Mouse (Mus musculus): Measurements from ENCODE around the gene Ssh1. TPM values are rescaled to one million over a fixed set of nuclear protein-coding genes. Genes with fewer than 3 reads are reported as not detected.

Gene Ssh1
- polyA plus RNA-seq, 1 experiment from 2014 or later: 22.2 TPM

- H3K9ac ChIP-seq (replicated peaks; ENCODE audit: low read depth, low read length): no peak overlapping the region
- ATAC-seq (ENCODE audit: insufficient number of reproducible peaks, insufficient read depth, low FRiP score, low read depth): no peak
- 83% methylated on average over 7 of the region's 7 CpGs for WGBS
- no peak overlapping the region for H3K4me2 ChIP-seq (replicated peaks; ENCODE audit: low read depth, low read length)
- no peaks in the 10 kb centered on the region for H3K36me3 ChIP-seq (ENCODE audit: control insufficient read depth, insufficient read depth, low read length)
- no peak overlapping the region for H3K27ac ChIP-seq (ENCODE audit: low read length)
- no peak overlapping the region for H3K4me3 ChIP-seq (ENCODE audit: low read depth, low read length)
- H3K9me3 ChIP-seq (ENCODE audit: control insufficient read depth, low read depth, low read length): no peaks in the 10 kb centered on the region
- no peaks in the 10 kb centered on the region for H3K27me3 ChIP-seq (ENCODE audit: control insufficient read depth, insufficient read depth, low read length)
- H3K4me1 ChIP-seq (ENCODE audit: control insufficient read depth, insufficient read depth, low read length): peaks cover 27% of the 10 kb centered on the region; the same call in 1 of the 2 replicates
Measured at GRCm38 (mm10) chr5:113892005-113892404, 101.7 kb downstream of the Ssh1 start.

- H3K27ac ChIP-seq (ENCODE audit: low read length): peak overlapping the region; percentile 58; the same call in 1 of the 2 replicates
- H3K4me1 ChIP-seq (ENCODE audit: control insufficient read depth, insufficient read depth, low read length): peaks cover 30% of the 10 kb centered on the region; the same call in 1 of the 2 replicates
- no peak overlapping the region for H3K4me3 ChIP-seq (ENCODE audit: low read depth, low read length)
- WGBS: 75% methylated on average over 18 of the region's 18 CpGs
- no peak overlapping the region for H3K9ac ChIP-seq (replicated peaks; ENCODE audit: low read depth, low read length)
- no peak for ATAC-seq (ENCODE audit: insufficient number of reproducible peaks, insufficient read depth, low FRiP score, low read depth)
- no peak overlapping the region for H3K4me2 ChIP-seq (replicated peaks; ENCODE audit: low read depth, low read length)
- no peaks in the 10 kb centered on the region for H3K27me3 ChIP-seq (ENCODE audit: control insufficient read depth, insufficient read depth, low read length)
- H3K9me3 ChIP-seq (ENCODE audit: control insufficient read depth, low read depth, low read length): no peaks in the 10 kb centered on the region
- H3K36me3 ChIP-seq (ENCODE audit: control insufficient read depth, insufficient read depth, low read length): no peaks in the 10 kb centered on the region
Measured at GRCm38 (mm10) chr5:113890874-113891273, 102.8 kb downstream of the Ssh1 start.

DNA sequence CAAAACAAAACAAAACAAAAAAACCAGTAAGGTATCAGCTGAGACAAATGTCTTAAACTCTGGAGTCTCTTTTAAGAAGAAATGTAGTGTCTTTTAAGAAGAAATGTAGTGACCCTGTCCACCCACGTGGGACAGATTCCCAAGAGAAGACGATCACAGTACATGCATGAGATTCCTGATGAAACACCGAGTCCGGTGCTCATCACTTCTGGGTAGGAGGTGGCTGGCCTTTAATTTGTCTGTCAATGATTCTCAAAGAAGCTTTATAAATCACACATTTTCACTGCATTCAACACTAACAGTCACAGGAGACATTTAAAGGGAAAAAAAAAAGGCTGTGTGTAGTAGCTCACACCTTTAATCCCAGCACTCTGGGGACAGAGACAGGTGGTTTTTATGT, 103.8 kb downstream of the Ssh1 start:
- H3K9me3 ChIP-seq (ENCODE audit: control insufficient read depth, low read depth, low read length): no peaks in the 10 kb centered on the region
- no peak overlapping the region for H3K4me2 ChIP-seq (replicated peaks; ENCODE audit: low read depth, low read length)
- peaks cover 33% of the 10 kb centered on the region; the same call in 1 of the 2 replicates for H3K4me1 ChIP-seq (ENCODE audit: control insufficient read depth, insufficient read depth, low read length)
- H3K9ac ChIP-seq (replicated peaks; ENCODE audit: low read depth, low read length): no peak overlapping the region
- H3K27me3 ChIP-seq (ENCODE audit: control insufficient read depth, insufficient read depth, low read length): no peaks in the 10 kb centered on the region
- H3K36me3 ChIP-seq (ENCODE audit: control insufficient read depth, insufficient read depth, low read length): no peaks in the 10 kb centered on the region
- H3K27ac ChIP-seq (ENCODE audit: low read length): no peak overlapping the region
- ATAC-seq (ENCODE audit: insufficient number of reproducible peaks, insufficient read depth, low FRiP score, low read depth): no peak
- 50% methylated on average over 4 of the region's 4 CpGs for WGBS
- no peak overlapping the region for H3K4me3 ChIP-seq (ENCODE audit: low read depth, low read length)

DNA sequence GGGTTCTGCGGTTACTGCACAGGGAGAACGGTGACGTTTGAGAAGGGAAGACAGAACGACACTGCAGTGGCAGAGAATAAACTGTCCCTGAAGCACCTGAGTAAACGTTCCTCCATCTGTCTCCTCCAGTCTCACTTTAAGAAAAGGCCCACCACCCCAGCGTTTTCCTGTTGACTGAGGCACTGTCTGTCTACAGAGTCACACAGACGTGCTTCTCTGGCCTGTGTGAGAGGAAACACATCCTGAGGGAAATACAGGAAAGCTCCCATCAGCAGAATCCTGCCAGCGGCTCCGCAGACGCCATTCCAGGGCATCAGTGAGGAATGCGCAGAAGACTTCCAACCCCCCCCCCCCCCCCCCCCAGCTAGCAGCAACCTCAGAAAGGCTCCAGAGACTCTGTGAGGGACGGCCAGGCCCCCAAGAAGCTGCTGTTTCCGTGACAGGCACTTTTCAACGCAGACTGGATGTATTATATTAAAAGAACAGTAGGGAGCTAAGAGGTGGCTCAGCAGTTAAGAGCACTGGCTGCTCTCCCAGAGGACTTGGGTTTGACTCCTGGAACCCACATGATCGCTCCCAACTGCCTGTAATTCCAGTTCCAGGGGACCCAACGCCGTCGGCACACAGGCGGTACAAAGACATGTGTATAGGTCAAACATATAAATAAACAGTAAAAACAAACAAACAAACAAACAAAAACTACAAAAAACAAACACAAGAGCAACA, 104.3 kb downstream of the Ssh1 start:
- Histone ChIP-seq H3K9ac (replicated peaks; ENCODE audit: low read depth, low read length) (no peak overlapping the region), H3K4me2 (replicated peaks; ENCODE audit: low read depth, low read length) (no peak overlapping the region), H3K27me3 (ENCODE audit: control insufficient read depth, insufficient read depth, low read length) (no peaks in the 10 kb centered on the region), H3K4me3 (ENCODE audit: low read depth, low read length) (no peak overlapping the region), H3K9me3 (ENCODE audit: control insufficient read depth, low read depth, low read length) (no peaks in the 10 kb centered on the region), H3K27ac (ENCODE audit: low read length) (peak overlapping the region; percentile 59; the same call in 1 of the 2 replicates), H3K36me3 (ENCODE audit: control insufficient read depth, insufficient read depth, low read length) (no peaks in the 10 kb centered on the region), H3K4me1 (ENCODE audit: control insufficient read depth, insufficient read depth, low read length) (peaks cover 33% of the 10 kb centered on the region; the same call in 1 of the 2 replicates)
- 18% methylated on average over 19 of the region's 19 CpGs for WGBS
- peak; percentile 14; the same call in 1 of the 2 replicates for ATAC-seq (ENCODE audit: insufficient number of reproducible peaks, insufficient read depth, low FRiP score, low read depth)

GRCm38 (mm10) chr5:113888186-113888795, 105.4 kb downstream of the Ssh1 start:
- peak overlapping the region; percentile 59; the same call in 1 of the 2 replicates for H3K27ac ChIP-seq (ENCODE audit: low read length)
- WGBS: 85% methylated on average over 5 of the region's 5 CpGs
- no peak overlapping the region for H3K4me2 ChIP-seq (replicated peaks; ENCODE audit: low read depth, low read length)
- no peak overlapping the region for H3K9ac ChIP-seq (replicated peaks; ENCODE audit: low read depth, low read length)
- H3K36me3 ChIP-seq (ENCODE audit: control insufficient read depth, insufficient read depth, low read length): no peaks in the 10 kb centered on the region
- peaks cover 38% of the 10 kb centered on the region for H3K4me1 ChIP-seq (ENCODE audit: control insufficient read depth, insufficient read depth, low read length)
- no peak for ATAC-seq (ENCODE audit: insufficient number of reproducible peaks, insufficient read depth, low FRiP score, low read depth)
- H3K4me3 ChIP-seq (ENCODE audit: low read depth, low read length): no peak overlapping the region
- H3K27me3 ChIP-seq (ENCODE audit: control insufficient read depth, insufficient read depth, low read length): no peaks in the 10 kb centered on the region
- H3K9me3 ChIP-seq (ENCODE audit: control insufficient read depth, low read depth, low read length): no peaks in the 10 kb centered on the region

DNA sequence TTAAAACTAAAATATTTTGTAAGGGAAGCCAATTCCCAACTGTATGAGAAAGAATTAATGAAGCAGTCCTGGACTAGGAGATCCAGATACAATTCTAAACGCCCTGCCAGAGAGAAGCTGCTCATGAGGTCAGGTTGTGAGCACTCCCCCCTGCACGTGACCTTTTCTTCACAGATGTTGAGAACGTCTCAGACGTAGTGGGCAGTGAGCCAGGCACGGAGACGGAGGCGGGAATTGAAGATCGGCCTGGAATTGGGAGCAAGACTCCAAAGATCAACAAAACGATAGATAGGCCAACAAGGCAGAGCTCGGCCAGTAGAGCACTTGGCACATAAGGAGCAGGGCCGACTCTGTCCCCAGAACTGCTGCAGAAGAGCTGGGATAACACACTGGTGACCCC, 106.6 kb downstream of the Ssh1 start:
- Histone ChIP-seq H3K4me1 (ENCODE audit: control insufficient read depth, insufficient read depth, low read length) (peaks cover 49% of the 10 kb centered on the region), H3K4me2 (replicated peaks; ENCODE audit: low read depth, low read length) (no peak overlapping the region), H3K9ac (replicated peaks; ENCODE audit: low read depth, low read length) (no peak overlapping the region), H3K9me3 (ENCODE audit: control insufficient read depth, low read depth, low read length) (no peaks in the 10 kb centered on the region), H3K36me3 (ENCODE audit: control insufficient read depth, insufficient read depth, low read length) (no peaks in the 10 kb centered on the region), H3K27ac (ENCODE audit: low read length) (no peak overlapping the region), H3K4me3 (ENCODE audit: low read depth, low read length) (no peak overlapping the region), H3K27me3 (ENCODE audit: control insufficient read depth, insufficient read depth, low read length) (no peaks in the 10 kb centered on the region)
- 21% methylated on average over 11 of the region's 11 CpGs for WGBS
- no peak for ATAC-seq (ENCODE audit: insufficient number of reproducible peaks, insufficient read depth, low FRiP score, low read depth)

Other genes starting within 250 kb of the Ssh1 start
- gene Sart3, start 221.4 kb downstream of the Ssh1 start, polyA plus RNA-seq (2014; fragmentation: Nextera tagmentation; extraction: Ambion mirVana): 30.5 and 34.6 TPM in 2 replicates
- 106 and 117 TPM in 2 replicates for gene Iscu, start 221.1 kb downstream of the Ssh1 start, polyA plus RNA-seq (2014; fragmentation: Nextera tagmentation; extraction: Ambion mirVana)
- gene Tmem119, start 193.4 kb downstream of the Ssh1 start, polyA plus RNA-seq (2014; fragmentation: Nextera tagmentation; extraction: Ambion mirVana): 46.1 and 49.0 TPM in 2 replicates
- gene Selplg, start 161.2 kb downstream of the Ssh1 start, polyA plus RNA-seq (2014; fragmentation: Nextera tagmentation; extraction: Ambion mirVana): 2.9 and 4.5 TPM in 2 replicates
- gene Coro1c, start 85.1 kb downstream of the Ssh1 start, polyA plus RNA-seq (2014; fragmentation: Nextera tagmentation; extraction: Ambion mirVana): 131 and 145 TPM in 2 replicates
- 0.16 and 0.17 TPM in 2 replicates for gene Dao, start 9.8 kb upstream of the Ssh1 start, polyA plus RNA-seq (2014; fragmentation: Nextera tagmentation; extraction: Ambion mirVana)
- 10.2 and 10.5 TPM in 2 replicates for gene Usp30, start 71.6 kb upstream of the Ssh1 start, polyA plus RNA-seq (2014; fragmentation: Nextera tagmentation; extraction: Ambion mirVana)
- gene Svop, start 97.7 kb upstream of the Ssh1 start, polyA plus RNA-seq (2014; fragmentation: Nextera tagmentation; extraction: Ambion mirVana): 2.9 and 3.0 TPM in 2 replicates
- gene Alkbh2, start 134.3 kb upstream of the Ssh1 start, polyA plus RNA-seq (2014; fragmentation: Nextera tagmentation; extraction: Ambion mirVana): 9.6 and 10.0 TPM in 2 replicates
- 24.1 and 28.8 TPM in 2 replicates for gene Ung, start 136.5 kb upstream of the Ssh1 start, polyA plus RNA-seq (2014; fragmentation: Nextera tagmentation; extraction: Ambion mirVana)
- 2.5 and 3.3 TPM in 2 replicates for gene Acacb, start 152.6 kb upstream of the Ssh1 start, polyA plus RNA-seq (2014; fragmentation: Nextera tagmentation; extraction: Ambion mirVana)

Measured in stomach, embryonic 14.5 days (tissue).